Mouse (Mus musculus) forebrain, embryonic 16.5 days (tissue): ENCODE data around the gene Zc3h7b. TPM values are rescaled to one million over a fixed set of nuclear protein-coding genes. Genes with fewer than 3 reads are reported as not detected.
"Not testable (repeated sequence)": the region's sequence is repeated elsewhere in the genome, so short reads cannot be mapped to it uniquely, and the experiment has no call there.

Experiments
- ATAC-seq: fragments of 200-750 bp; cut with Nextera tagmentation; 2 replicates; pipeline ENCODE4 v1.8.0; 2017; ENCODE audit warnings: mild to moderate bottlenecking, moderate library complexity
- H3K27ac ChIP-seq: fragments of 300-500 bp; sonication (generic); 2 replicates; pipeline ENCODE4 v1.5.1; 2014; ENCODE audit warnings: low read length, control low read depth
- H3K27me3 ChIP-seq: fragments of 300-500 bp; sonication (generic); replicated peaks from 2 replicates; pipeline ENCODE4 v1.6.1; 2014; ENCODE audit warnings: low read length; ENCODE audit not compliant: control insufficient read depth, insufficient read depth
- H3K36me3 ChIP-seq: fragments of 300-500 bp; sonication (generic); 2 replicates; pipeline ENCODE4 v1.6.1; 2014; ENCODE audit not compliant: control insufficient read depth, insufficient read depth
- H3K4me1 ChIP-seq: fragments of 300-500 bp; sonication (generic); replicated peaks from 2 replicates; pipeline ENCODE4 v1.6.1; 2014; ENCODE audit warnings: low read length; ENCODE audit not compliant: control insufficient read depth, insufficient read depth
- H3K4me2 ChIP-seq: fragments of 300-500 bp; sonication (generic); 2 replicates; pipeline ENCODE4 v1.6.1; 2014; ENCODE audit warnings: mild to moderate bottlenecking, low read length, control low read depth
- H3K4me3 ChIP-seq: fragments of 300-500 bp; sonication (generic); replicated peaks from 2 replicates; pipeline ENCODE4 v1.5.1; 2014; ENCODE audit warnings: mild to moderate bottlenecking, low read length, control low read depth
- H3K9ac ChIP-seq: fragments of 300-500 bp; sonication (generic); replicated peaks from 2 replicates; pipeline ENCODE4 v1.6.1; 2014; ENCODE audit warnings: low read depth, low read length, control low read depth
- H3K9me3 ChIP-seq: fragments of 300-500 bp; sonication (generic); 2 replicates; pipeline ENCODE4 v1.6.1; 2016; ENCODE audit warnings: low read length; ENCODE audit not compliant: control insufficient read depth
- WGBS: fragments of 180-500 bp; shearing (Covaris S2); extraction: QIAGEN DNeasy Blood & Tissue Kit; methylation state at CpG from one replicate; pipeline ENCODE4 v1.1.7; 2014; 5-methylcytosine and 5-hydroxymethylcytosine counted together
- polyA plus RNA-seq: library from polyadenylated mRNA; unstranded; fragments of >200 nt; fragmentation: Nextera tagmentation; extraction: Ambion mirVana; gene quantifications from 2 replicates; pipeline ENCODE4 v1.2.1, GENCODE M21; 2015

The Zc3h7b gene
- 58.6 and 59.1 TPM in 2 replicates for polyA plus RNA-seq

GRCm38 (mm10) chr15:81744992-81745600 lies at the start of gene Zc3h7b, which contains the start of gene Rangap1:
Zc3h7b (plus strand) TSS chr15:81745057.
Rangap1 (minus strand) TSS chr15:81745530.
- peak within 1 kb of the TSS; percentile 62 for H3K4me2 ChIP-seq
- H3K4me3 ChIP-seq: peak within 1 kb of the TSS; percentile 85
- H3K27ac ChIP-seq: peak within 1 kb of the TSS; percentile 89
- WGBS: under 1% methylated on average over 64 of the region's 65 CpGs
- peak within 1 kb of the TSS; percentile 97 for H3K9ac ChIP-seq
- peaks cover 15% of the 10 kb centered on the region for H3K4me1 ChIP-seq
- no peaks in the 10 kb centered on the region for H3K36me3 ChIP-seq
- H3K27me3 ChIP-seq: no peaks in the 10 kb centered on the region
- peak; percentile 86 for ATAC-seq
- H3K9me3 ChIP-seq: no peaks in the 10 kb centered on the region

DNA sequence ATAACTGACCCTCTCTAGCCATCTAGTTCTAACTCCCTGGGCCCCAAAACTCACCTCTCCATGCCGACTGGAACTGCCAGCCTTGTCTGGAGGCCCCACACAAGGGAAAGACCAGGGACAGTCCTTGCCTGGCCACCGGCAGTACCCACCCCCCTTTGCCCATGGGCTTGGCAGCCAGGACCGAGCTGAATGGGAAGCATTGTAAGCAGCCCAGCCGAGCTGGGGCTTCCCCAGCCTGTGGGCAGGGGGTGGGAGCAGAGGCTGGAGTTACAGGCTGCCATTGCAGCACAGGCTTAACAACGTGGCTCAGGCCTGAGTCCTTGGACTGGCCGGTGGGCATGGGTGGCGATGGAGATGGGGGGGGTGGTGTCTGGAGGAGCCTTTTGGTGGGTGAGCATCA lies 47.7 kb upstream of the Zc3h7b start, which contains the start of gene Chadl:
TSS of gene Chadl (minus strand) at position 113 of the 400 bp plus-strand sequence.
- Histone ChIP-seq H3K27ac (no peak within 1 kb of the TSS), H3K9ac (0 out of 2 replicates have a peak within 1 kb of the TSS, but pooled peaks have one; percentile 9), H3K9me3 (no peaks in the 10 kb centered on the region), H3K36me3 (no peaks in the 10 kb centered on the region), H3K4me3 (no peak within 1 kb of the TSS), H3K27me3 (peaks cover 8% of the 10 kb centered on the region), H3K4me1 (peaks cover 11% of the 10 kb centered on the region), H3K4me2 (no peak within 1 kb of the TSS)
- ATAC-seq: peak; percentile 51; the same call in 1 of the 2 replicates
- 43% methylated on average over 7 of the region's 7 CpGs for WGBS

GRCm38 (mm10) chr15:81697847-81698246 lies 47.0 kb upstream of the Zc3h7b start:
- no peak overlapping the region for H3K27ac ChIP-seq
- WGBS: 47% methylated on average over 3 of the region's 3 CpGs
- no peak for ATAC-seq
- peaks cover 4% of the 10 kb centered on the region for H3K27me3 ChIP-seq
- H3K9ac ChIP-seq: no peak overlapping the region
- H3K4me1 ChIP-seq: peaks cover 11% of the 10 kb centered on the region
- H3K9me3 ChIP-seq: no peaks in the 10 kb centered on the region
- no peaks in the 10 kb centered on the region for H3K36me3 ChIP-seq
- H3K4me3 ChIP-seq: no peak overlapping the region
- no peak overlapping the region for H3K4me2 ChIP-seq

- ATAC-seq: no peak
- H3K27me3 ChIP-seq: no peaks in the 10 kb centered on the region; the same call in 1 of the 2 replicates
- H3K27ac ChIP-seq: no peak overlapping the region
- WGBS: 77% methylated on average over 2 of the region's 2 CpGs
- H3K4me3 ChIP-seq: no peak overlapping the region
- H3K9ac ChIP-seq: no peak overlapping the region
- H3K36me3 ChIP-seq: peaks cover 6% of the 10 kb centered on the region; the same call in 1 of the 2 replicates
- no peaks in the 10 kb centered on the region for H3K9me3 ChIP-seq
- H3K4me2 ChIP-seq: no peak overlapping the region
- peaks cover 6% of the 10 kb centered on the region; the same call in 1 of the 2 replicates for H3K4me1 ChIP-seq
These were observed 46.3 kb upstream of the Zc3h7b start for GRCm38 (mm10) chr15:81698532-81698931.

GRCm38 (mm10) chr15:81700161-81700560 lies 44.7 kb upstream of the Zc3h7b start:
- 73% methylated on average over 2 of the region's 2 CpGs for WGBS
- no peaks in the 10 kb centered on the region for H3K9me3 ChIP-seq
- no peak overlapping the region for H3K27ac ChIP-seq
- H3K4me3 ChIP-seq: no peak overlapping the region
- no peak overlapping the region for H3K4me2 ChIP-seq
- no peak for ATAC-seq
- no peaks in the 10 kb centered on the region for H3K27me3 ChIP-seq
- H3K4me1 ChIP-seq: no peaks in the 10 kb centered on the region
- no peak overlapping the region for H3K9ac ChIP-seq
- H3K36me3 ChIP-seq: peaks cover 20% of the 10 kb centered on the region

DNA sequence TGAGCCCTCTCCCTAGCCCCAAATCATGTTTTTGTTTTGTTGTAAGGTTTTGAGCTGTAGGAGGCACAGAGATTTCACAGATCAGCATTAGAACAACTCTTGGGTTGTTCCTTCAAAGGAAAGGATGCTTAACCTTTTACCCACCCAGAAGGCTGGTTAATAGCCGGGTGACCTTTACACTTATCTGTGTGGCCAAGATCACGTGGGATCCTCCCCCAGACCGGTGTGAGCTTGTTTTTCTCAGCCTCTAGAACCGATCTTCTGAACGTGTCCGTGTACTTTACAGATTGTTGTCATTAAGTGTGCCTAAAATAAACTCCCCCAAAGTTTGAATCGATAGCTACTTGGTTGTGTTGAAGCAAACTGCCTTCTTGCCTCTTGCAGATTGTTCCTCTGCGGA lies 44.3 kb upstream of the Zc3h7b start:
- no peak overlapping the region for H3K4me2 ChIP-seq
- no peak overlapping the region for H3K27ac ChIP-seq
- H3K36me3 ChIP-seq: peaks cover 24% of the 10 kb centered on the region
- no peak overlapping the region for H3K9ac ChIP-seq
- no peak for ATAC-seq
- H3K9me3 ChIP-seq: no peaks in the 10 kb centered on the region
- H3K27me3 ChIP-seq: no peaks in the 10 kb centered on the region
- H3K4me1 ChIP-seq: no peaks in the 10 kb centered on the region
- WGBS: 89% methylated on average over 8 of the region's 8 CpGs
- H3K4me3 ChIP-seq: no peak overlapping the region

DNA sequence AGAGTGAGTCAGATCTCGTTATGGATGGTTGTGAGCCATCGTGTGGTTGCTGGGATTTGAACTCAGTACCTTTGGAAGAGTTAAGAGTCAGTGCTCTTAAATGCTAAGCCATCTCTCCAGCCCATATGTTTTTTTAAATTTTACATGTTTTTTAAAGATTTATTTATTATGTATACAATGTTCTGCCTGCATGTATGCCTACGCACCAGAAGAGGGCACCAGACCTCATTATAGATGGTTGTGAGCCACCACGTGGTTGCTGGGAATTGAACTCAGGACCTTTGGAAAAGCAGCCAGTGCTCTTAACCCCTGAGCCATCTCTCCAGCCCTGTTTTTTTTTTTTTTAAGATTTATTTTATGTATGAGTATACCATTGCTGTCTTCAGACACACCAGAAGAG lies 43.5 kb upstream of the Zc3h7b start:
- not testable (repeated sequence) for H3K4me3 ChIP-seq, H3K4me1 ChIP-seq, H3K4me2 ChIP-seq, H3K9ac ChIP-seq, H3K27ac ChIP-seq, H3K27me3 ChIP-seq, ATAC-seq, H3K9me3 ChIP-seq
- H3K36me3 ChIP-seq: peaks cover 26% of the 10 kb centered on the region
- 77% methylated on average over 4 of the region's 4 CpGs for WGBS

DNA sequence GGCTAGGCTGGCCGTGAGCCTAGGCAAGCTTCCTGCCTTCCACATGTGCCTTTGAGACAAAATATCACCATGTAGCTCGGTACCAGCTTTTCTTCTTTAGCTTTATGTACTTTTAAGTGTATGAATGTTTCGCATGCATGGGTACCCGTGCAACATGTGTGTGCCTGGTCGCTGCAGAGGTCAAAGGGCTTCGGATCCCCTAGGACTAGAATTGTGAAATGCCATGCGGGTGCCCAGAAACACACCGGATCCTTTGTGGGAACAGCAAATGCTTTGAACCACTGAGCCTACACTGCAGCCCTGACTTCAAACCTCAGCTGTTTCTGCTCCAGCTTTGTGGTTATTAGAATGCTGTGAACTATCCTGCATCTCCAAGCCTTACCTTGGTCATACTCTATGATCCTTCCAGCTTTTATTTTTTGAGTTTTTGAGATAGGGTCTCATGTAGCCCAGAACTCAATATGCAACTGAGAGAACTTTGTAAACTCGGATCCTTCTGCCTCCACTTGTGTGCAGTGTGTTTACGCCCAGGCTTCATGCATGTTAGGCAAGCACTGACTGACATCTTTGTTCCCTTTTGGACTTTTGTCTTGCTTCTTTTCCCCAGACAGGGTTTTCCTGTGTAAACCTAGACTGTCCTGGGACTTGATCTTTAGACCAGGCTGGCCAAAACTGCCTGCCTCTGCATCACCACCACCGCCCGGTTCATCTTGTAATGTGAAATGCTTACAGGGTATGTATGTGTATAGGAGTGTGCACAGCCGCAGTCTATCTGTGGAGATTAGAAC lies 42.4 kb upstream of the Zc3h7b start:
- H3K27ac ChIP-seq: no peak overlapping the region
- 89% methylated on average over 13 of the region's 13 CpGs for WGBS
- no peak overlapping the region for H3K4me2 ChIP-seq
- no peaks in the 10 kb centered on the region for H3K4me1 ChIP-seq
- peaks cover 28% of the 10 kb centered on the region for H3K36me3 ChIP-seq
- no peak overlapping the region for H3K9ac ChIP-seq
- H3K27me3 ChIP-seq: no peaks in the 10 kb centered on the region
- H3K4me3 ChIP-seq: no peak overlapping the region
- ATAC-seq: no peak
- no peaks in the 10 kb centered on the region for H3K9me3 ChIP-seq

- H3K36me3 ChIP-seq: peaks cover 30% of the 10 kb centered on the region
- no peaks in the 10 kb centered on the region for H3K27me3 ChIP-seq
- no peak overlapping the region for H3K4me3 ChIP-seq
- H3K9ac ChIP-seq: no peak overlapping the region
- H3K4me1 ChIP-seq: no peaks in the 10 kb centered on the region
- no peaks in the 10 kb centered on the region for H3K9me3 ChIP-seq
- H3K4me2 ChIP-seq: no peak overlapping the region
- no peak for ATAC-seq
- 88% methylated on average over 3 of the region's 3 CpGs for WGBS
- H3K27ac ChIP-seq: no peak overlapping the region
These were observed 41.8 kb upstream of the Zc3h7b start for GRCm38 (mm10) chr15:81703094-81703489.
